Mouse (Mus musculus) cerebellum, adult 2 months (tissue): ENCODE results near the gene Gm45140. TPM values are rescaled to one million over a fixed set of nuclear protein-coding genes. Genes with fewer than 3 reads are reported as not detected.

Source experiments
- DNase-seq, 2 experiments: peaks; one replicate each; pipeline ENCODE4 v3.0.0; 2021
- H3K27ac ChIP-seq: fragments of 200-500 bp; 2 replicates; pipeline ENCODE4 v1.5.1; 2012; ENCODE audit warnings: low read length, control low read depth, inconsistent platforms; ENCODE audit not compliant: insufficient read depth
- H3K27me3 ChIP-seq: fragments of 200-500 bp; 2 replicates; pipeline ENCODE4 v1.6.1; 2012; ENCODE audit warnings: inconsistent platforms, mild to moderate bottlenecking, low read length, moderate library complexity; ENCODE audit not compliant: control insufficient read depth, insufficient read depth
- H3K4me1 ChIP-seq: fragments of 200-500 bp; 2 replicates; pipeline ENCODE4 v1.6.1; 2011; ENCODE audit warnings: low read length; ENCODE audit not compliant: control insufficient read depth, insufficient read depth
- H3K4me3 ChIP-seq: fragments of 200-500 bp; replicated peaks from 2 replicates; pipeline ENCODE3; 2011; ENCODE audit warnings: mild to moderate bottlenecking, low read depth, low read length, control low read depth; ENCODE audit not compliant: insufficient read depth
- CTCF ChIP-seq: fragments of 200-500 bp; IDR thresholded peaks from 2 replicates; pipeline ENCODE4 v1.5.1; 2011; ENCODE audit warnings: low read depth, mild to moderate bottlenecking, control low read depth, low read length, moderate library complexity, borderline replicate concordance; ENCODE audit not compliant: insufficient read depth
- POLR2A ChIP-seq: fragments of 200-500 bp; IDR thresholded peaks from 2 replicates; pipeline ENCODE4 v1.6.1; 2011; ENCODE audit warnings: low read length, control low read depth, borderline replicate concordance; ENCODE audit not compliant: insufficient read depth
- WGBS: fragments of 180-500 bp; shearing (Covaris S2); methylation state at CpG from one replicate; pipeline ENCODE4 v1.1.7; 2018; 5-methylcytosine and 5-hydroxymethylcytosine counted together
- polyA plus RNA-seq: library from polyadenylated mRNA; depleted of rRNA; stranded (reverse); fragments of >200 nt; gene quantifications from 2 replicates; pipeline ENCODE4 v1.2.3, GENCODE M21; 2012; rRNA removed

Gm45140 gene
- polyA plus RNA-seq, 1 experiment: 5.7 TPM

DNA sequence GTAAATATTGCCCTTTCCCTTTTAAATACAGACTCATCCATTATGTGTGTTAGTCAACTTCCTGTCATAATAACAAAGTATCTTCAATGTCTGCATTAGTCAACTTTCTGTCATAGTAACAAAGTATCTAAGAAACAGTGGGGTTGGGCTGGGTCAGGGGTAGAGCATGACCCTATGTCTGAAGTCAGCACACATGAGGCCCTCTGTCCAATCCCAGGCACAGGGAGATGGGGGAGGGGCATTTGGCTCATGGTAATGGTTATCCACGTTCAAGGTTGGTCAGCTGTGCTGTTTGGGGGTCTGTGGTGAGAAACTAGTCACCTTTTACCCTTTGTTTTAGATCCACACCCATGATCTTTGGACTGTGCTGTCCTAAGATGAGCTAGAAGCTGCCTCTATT, 90.3 kb downstream of the Gm45140 start:
- no peak for DNase-seq
- H3K27me3 ChIP-seq: no peaks in the 10 kb centered on the region
- H3K4me1 ChIP-seq: no peaks in the 10 kb centered on the region
- H3K27ac ChIP-seq: no peak overlapping the region
- no peak overlapping the region for H3K4me3 ChIP-seq
- WGBS: 19% methylated on average over 1 of the region's 1 CpGs
- TF ChIP-seq POLR2A (no peak), CTCF (no peak)

DNA sequence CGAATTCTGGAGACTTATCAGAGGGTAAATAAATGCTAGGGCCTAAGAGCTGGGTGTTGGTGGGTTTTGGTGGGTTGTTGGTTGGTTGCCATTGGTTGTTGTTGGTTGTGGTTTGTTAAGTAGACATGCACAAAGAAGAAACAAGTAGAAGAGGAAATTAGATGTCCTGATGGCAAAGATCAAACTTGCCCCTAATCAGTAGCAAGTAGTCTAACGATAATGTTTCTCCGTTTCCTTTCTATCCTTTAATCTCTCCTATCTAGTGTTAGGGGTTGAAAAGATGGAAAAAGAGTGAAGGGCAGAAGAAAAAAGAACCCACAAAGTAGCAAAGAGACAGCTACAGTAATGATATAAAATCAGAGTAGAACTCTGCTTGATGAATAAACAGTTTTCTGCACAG, 91.0 kb downstream of the Gm45140 start:
- no peaks in the 10 kb centered on the region for H3K4me1 ChIP-seq
- DNase-seq: no peak
- 92% methylated on average over 3 of the region's 3 CpGs for WGBS
- TF ChIP-seq CTCF (no peak), POLR2A (no peak)
- no peaks in the 10 kb centered on the region for H3K27me3 ChIP-seq
- H3K4me3 ChIP-seq: no peak overlapping the region
- H3K27ac ChIP-seq: no peak overlapping the region

DNA sequence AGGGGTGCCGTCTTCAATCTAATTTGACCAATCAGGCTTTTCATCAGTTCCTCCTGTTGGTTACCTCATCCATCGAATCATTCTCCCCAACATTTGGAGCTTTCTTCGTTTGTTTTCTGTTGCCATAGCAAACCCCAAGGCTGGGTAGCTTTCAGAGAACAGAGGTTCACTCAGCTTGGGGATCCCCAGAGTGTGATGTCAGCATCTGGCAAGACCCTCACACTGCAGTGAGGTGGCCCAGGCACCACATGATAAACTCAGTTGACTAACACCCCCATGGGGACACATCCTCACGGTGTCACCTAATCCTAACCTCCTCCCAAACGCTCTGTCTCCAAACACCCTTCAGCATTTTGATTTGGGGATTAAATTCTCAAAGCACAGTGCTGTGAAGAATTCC, 92.3 kb downstream of the Gm45140 start:
- TF ChIP-seq CTCF: no peak
- TF ChIP-seq POLR2A: no peak
- Histone ChIP-seq H3K27me3 (no peaks in the 10 kb centered on the region), H3K27ac (no peak overlapping the region), H3K4me1 (no peaks in the 10 kb centered on the region), H3K4me3 (no peak overlapping the region)
- DNase-seq: no peak
- 80% methylated on average over 5 of the region's 5 CpGs for WGBS

DNA sequence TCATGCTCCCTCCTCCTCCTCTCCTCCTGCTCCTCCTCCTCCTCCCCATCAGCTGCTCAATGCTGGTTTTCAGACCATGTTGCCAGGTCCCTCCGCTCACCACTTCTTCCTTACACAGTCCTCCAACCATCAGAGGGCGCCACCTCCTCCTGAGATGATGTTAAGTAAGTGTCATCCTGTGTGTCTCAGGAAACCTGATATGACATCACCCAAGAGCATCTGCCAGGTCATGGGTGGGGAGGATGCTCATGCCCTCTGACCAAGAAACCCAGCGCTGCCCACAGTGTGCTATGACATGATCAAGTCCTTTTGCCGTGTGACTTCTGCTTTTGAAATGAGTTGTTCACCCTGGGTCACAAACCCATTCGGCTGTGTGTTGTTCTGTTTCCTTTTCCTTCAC, 92.8 kb downstream of the Gm45140 start:
- Histone ChIP-seq H3K4me1 (no peaks in the 10 kb centered on the region), H3K4me3 (no peak overlapping the region), H3K27me3 (no peaks in the 10 kb centered on the region), H3K27ac (no peak overlapping the region)
- 83% methylated on average over 5 of the region's 5 CpGs for WGBS
- no peak for TF ChIP-seq CTCF
- no peak for TF ChIP-seq POLR2A
- no peak for DNase-seq

DNA sequence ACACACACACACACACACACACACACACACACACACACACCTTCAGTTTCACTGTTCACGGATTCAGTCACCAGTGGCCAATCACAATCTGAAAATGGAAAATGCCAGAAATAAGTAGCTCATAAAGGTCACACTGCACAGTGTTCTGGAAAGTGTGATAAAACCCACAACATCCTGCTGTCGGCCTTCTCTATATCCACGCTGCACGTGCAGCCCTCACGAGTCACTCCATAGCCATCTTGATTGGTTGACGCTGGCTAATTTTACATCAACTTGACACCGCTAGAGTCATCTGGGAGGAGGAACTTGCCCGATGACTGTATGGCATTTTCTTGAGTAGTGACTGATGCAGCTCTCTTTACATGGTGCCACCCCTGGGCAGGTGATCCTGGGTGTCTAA, 93.6 kb downstream of the Gm45140 start:
- Histone ChIP-seq H3K4me1 (no peaks in the 10 kb centered on the region), H3K27ac (no peak overlapping the region), H3K27me3 (no peaks in the 10 kb centered on the region), H3K4me3 (no peak overlapping the region)
- 93% methylated on average over 8 of the region's 8 CpGs for WGBS
- no peak for DNase-seq
- TF ChIP-seq CTCF (no peak), POLR2A (no peak)

DNA sequence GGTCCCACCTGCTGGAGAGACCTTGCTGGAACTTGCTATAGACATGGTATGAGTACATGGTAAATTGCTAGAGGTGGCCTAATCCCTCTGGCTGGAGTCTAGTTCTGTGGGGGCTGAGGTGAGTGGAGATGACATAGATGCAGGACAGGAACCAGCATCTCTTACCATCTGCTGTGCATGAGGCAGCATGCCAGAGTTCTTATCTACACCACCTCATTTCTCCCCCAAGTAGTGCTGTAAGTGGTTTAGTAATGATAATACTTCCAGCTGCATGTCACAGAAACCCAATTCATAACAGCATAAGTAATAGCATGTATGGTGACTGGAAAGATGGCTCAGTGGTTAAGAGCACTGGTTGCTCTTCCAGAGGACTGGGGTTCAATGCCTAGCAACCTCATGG, 95.1 kb downstream of the Gm45140 start:
- Histone ChIP-seq H3K27ac (no peak overlapping the region), H3K27me3 (no peaks in the 10 kb centered on the region), H3K4me3 (no peak overlapping the region), H3K4me1 (no peaks in the 10 kb centered on the region)
- TF ChIP-seq CTCF (no peak), POLR2A (no peak)
- DNase-seq: no peak

DNA sequence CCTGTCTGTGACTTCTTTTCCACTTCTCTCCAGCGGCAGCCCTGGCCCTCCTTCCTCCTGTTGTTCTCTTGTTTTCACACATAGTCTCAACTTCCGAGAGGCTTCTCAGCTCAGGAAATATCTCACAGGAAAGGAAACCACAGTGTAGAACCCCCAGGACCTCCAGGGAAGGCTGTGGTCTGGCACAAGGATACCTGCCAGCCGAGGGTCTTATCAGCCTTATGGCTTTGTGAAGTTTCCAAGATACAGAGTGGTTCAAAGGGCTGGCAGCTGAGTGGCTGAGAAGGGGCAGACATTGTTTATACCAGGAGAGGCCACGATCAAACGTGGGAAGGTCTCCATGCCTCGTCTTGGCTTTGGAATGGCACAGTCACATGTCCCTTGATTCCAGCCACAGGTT, 95.7 kb downstream of the Gm45140 start:
- no peak overlapping the region for H3K27ac ChIP-seq
- 53% methylated on average over 6 of the region's 6 CpGs for WGBS
- no peak overlapping the region for H3K4me3 ChIP-seq
- no peaks in the 10 kb centered on the region for H3K4me1 ChIP-seq
- no peaks in the 10 kb centered on the region for H3K27me3 ChIP-seq
- no peak for DNase-seq
- TF ChIP-seq POLR2A (no peak), CTCF (no peak)

Other genes with a start within 250 kb of the Gm45140 start
- 0.03 and 0.13 TPM in 2 replicates for gene Prokr1, start 245.1 kb downstream of the Gm45140 start, polyA plus RNA-seq
- 4.6 and 5.0 TPM in 2 replicates for gene Aplf, start 163.6 kb downstream of the Gm45140 start, polyA plus RNA-seq
- gene Efcc1, start 104.9 kb downstream of the Gm45140 start, polyA plus RNA-seq: 4.0 and 4.5 TPM in 2 replicates
- gene Gp9, start 57.7 kb downstream of the Gm45140 start, polyA plus RNA-seq: 0.49 and 0.68 TPM in 2 replicates
- gene Rab43, start 23.6 kb downstream of the Gm45140 start, polyA plus RNA-seq: 18.9 and 19.4 TPM in 2 replicates
- 36.2 and 36.4 TPM in 2 replicates for gene Isy1, start 3.0 kb upstream of the Gm45140 start, polyA plus RNA-seq
- gene Cnbp, start 15.3 kb upstream of the Gm45140 start, polyA plus RNA-seq: 347 and 359 TPM in 2 replicates
- 262 and 265 TPM in 2 replicates for gene Copg1, start 52.0 kb upstream of the Gm45140 start, polyA plus RNA-seq
- gene Hmces, start 78.1 kb upstream of the Gm45140 start, polyA plus RNA-seq: 45.9 and 49.9 TPM in 2 replicates
- 37.1 and 38.2 TPM in 2 replicates for gene H1fx, start 145.8 kb upstream of the Gm45140 start, polyA plus RNA-seq
- 408 and 418 TPM in 2 replicates for gene Rab7, start 209.5 kb upstream of the Gm45140 start, polyA plus RNA-seq
- 151 and 167 TPM in 2 replicates for gene Rpn1, start 248.7 kb upstream of the Gm45140 start, polyA plus RNA-seq